Mouse (Mus musculus): ENCODE data around the gene Defb45.

- TF ChIP-seq TAL1 (conservative IDR thresholded peaks at IDR 0.05; ENCODE audit: low read depth, low read length) (no peak), CTCF (IDR thresholded peaks at IDR 0.05; ENCODE audit: low read depth, low read length) (no peak), GATA1 (IDR thresholded peaks at IDR 0.05; ENCODE audit: borderline replicate concordance, low read length) (no peak), POLR2AphosphoS5 (IDR thresholded peaks at IDR 0.05; ENCODE audit: insufficient replicate concordance, low read depth, low read length) (no peak)
These were observed 23.8 kb upstream of the Defb45 start, which contains the start of gene Defb25 for GRCm38 (mm10) chr2:152622953-152623352.
